Mouse (Mus musculus) liver, adult 2 months (tissue): ENCODE results near the gene Obscn.

Experiments
- CTCF ChIP-seq: fragments of 200-500 bp; IDR thresholded peaks from 2 replicates; pipeline ENCODE4 v1.5.1; 2011; ENCODE audit warnings: low read depth, low read length, control low read depth
- POLR2A ChIP-seq: fragments of 200-500 bp; IDR thresholded peaks from 2 replicates; pipeline ENCODE4 v1.6.1; 2011; ENCODE audit warnings: low read length, control low read depth; ENCODE audit not compliant: insufficient read depth; ENCODE audit errors: extremely low read depth

GRCm38 (mm10) chr11:59176921-59177320 lies 40.7 kb upstream of the Obscn start:
- no peak for TF ChIP-seq CTCF
- TF ChIP-seq POLR2A = no peak
